Mouse (Mus musculus): ENCODE data around the gene Stard5.

DNA sequence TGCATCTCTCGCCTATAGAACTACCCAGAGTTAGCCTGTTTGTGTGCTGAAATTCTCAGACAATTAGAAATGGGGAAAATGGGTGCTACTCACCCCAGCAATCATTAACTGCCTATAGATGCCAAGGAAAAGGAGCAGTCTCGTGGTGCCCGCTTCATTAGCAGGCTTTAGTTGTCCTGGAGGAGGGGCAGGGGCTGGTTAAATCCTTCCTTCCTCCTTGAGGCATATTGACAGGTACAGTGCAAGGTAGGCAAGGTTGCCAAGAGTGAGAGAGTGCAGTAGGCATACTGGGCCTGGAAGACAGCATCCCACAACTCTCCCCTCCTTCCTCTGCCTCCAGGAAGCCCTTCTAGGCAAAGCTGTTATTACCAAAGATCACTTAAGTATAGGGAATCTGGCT, 37.7 kb upstream of the Stard5 start:
- no peak for TF ChIP-seq CTCF (conservative IDR thresholded peaks at IDR 0.05; ENCODE audit: insufficient read depth, insufficient read length, low read depth, low read length)
- TF ChIP-seq POLR2A (IDR thresholded peaks at IDR 0.05; ENCODE audit: low read depth, low read length) = no peak
